Mouse (Mus musculus): Measurements from ENCODE around the gene Acy3. TPM values are rescaled to one million over a fixed set of nuclear protein-coding genes. Genes with fewer than 3 reads are reported as not detected.
A peak's percentile ranks its signal among the peaks of the same experiment; 100 is the strongest.

The Acy3 gene
- polyA plus RNA-seq, 1 experiment from 2014 or later: 2.4 TPM

- no peak overlapping the region for H3K4me3 ChIP-seq
- WGBS: 16% methylated on average over 4 of the region's 4 CpGs
- H3K27ac ChIP-seq: no peak overlapping the region
- H3K9ac ChIP-seq: no peak overlapping the region
- no peaks in the 10 kb centered on the region for H3K27me3 ChIP-seq
- no peaks in the 10 kb centered on the region for H3K9me3 ChIP-seq (replicated peaks)
- no peaks in the 10 kb centered on the region for H3K36me3 ChIP-seq
- H3K4me1 ChIP-seq: peaks cover 24% of the 10 kb centered on the region
- ATAC-seq (ENCODE audit: low FRiP score): peak; percentile 52
- no peak overlapping the region for H3K4me2 ChIP-seq (replicated peaks)
These were observed 6.1 kb upstream of the Acy3 start for GRCm38 (mm10) chr19:3980309-3980708.

- Histone ChIP-seq H3K4me2 (replicated peaks) (no peak overlapping the region), H3K27me3 (no peaks in the 10 kb centered on the region), H3K36me3 (no peaks in the 10 kb centered on the region), H3K4me3 (no peak overlapping the region), H3K4me1 (peaks cover 29% of the 10 kb centered on the region), H3K9me3 (replicated peaks) (no peaks in the 10 kb centered on the region), H3K27ac (no peak overlapping the region), H3K9ac (no peak overlapping the region)
- no peak for ATAC-seq (ENCODE audit: low FRiP score)
- 84% methylated on average over 9 of the region's 9 CpGs for WGBS
These were observed 5.5 kb upstream of the Acy3 start for GRCm38 (mm10) chr19:3980917-3981316.

- H3K36me3 ChIP-seq: no peaks in the 10 kb centered on the region
- H3K4me2 ChIP-seq (replicated peaks): no peak overlapping the region
- H3K4me3 ChIP-seq: no peak overlapping the region
- ATAC-seq (ENCODE audit: low FRiP score): no peak
- H3K27ac ChIP-seq: 0 out of 2 replicates have a peak overlapping the region, but pooled peaks have one; percentile 1
- H3K9me3 ChIP-seq (replicated peaks): no peaks in the 10 kb centered on the region
- peaks cover 36% of the 10 kb centered on the region for H3K4me1 ChIP-seq
- no peak overlapping the region for H3K9ac ChIP-seq
- WGBS: 27% methylated on average over 9 of the region's 9 CpGs
- H3K27me3 ChIP-seq: no peaks in the 10 kb centered on the region
These were observed 2.7 kb upstream of the Acy3 start for GRCm38 (mm10) chr19:3983527-3984200.

- H3K9ac ChIP-seq: no peak overlapping the region
- no peaks in the 10 kb centered on the region for H3K36me3 ChIP-seq
- ATAC-seq (ENCODE audit: low FRiP score): no peak
- H3K27me3 ChIP-seq: no peaks in the 10 kb centered on the region
- peaks cover 31% of the 10 kb centered on the region for H3K4me1 ChIP-seq
- no peak overlapping the region for H3K4me3 ChIP-seq
- 18% methylated on average over 8 of the region's 8 CpGs for WGBS
- no peak overlapping the region for H3K4me2 ChIP-seq (replicated peaks)
- H3K9me3 ChIP-seq (replicated peaks): no peaks in the 10 kb centered on the region
- no peak overlapping the region for H3K27ac ChIP-seq
These were observed 1.1 kb upstream of the Acy3 start for GRCm38 (mm10) chr19:3985261-3985681.

- Histone ChIP-seq H3K36me3 (no peaks in the 10 kb centered on the region), H3K4me1 (peaks cover 35% of the 10 kb centered on the region), H3K9me3 (replicated peaks) (no peaks in the 10 kb centered on the region), H3K27ac (no peak overlapping the region), H3K9ac (no peak overlapping the region), H3K27me3 (no peaks in the 10 kb centered on the region), H3K4me2 (replicated peaks) (no peak overlapping the region), H3K4me3 (no peak overlapping the region)
- WGBS: 89% methylated on average over 14 of the region's 14 CpGs
- no peak for ATAC-seq (ENCODE audit: low FRiP score)
These were observed 1.7 kb downstream of the Acy3 start for GRCm38 (mm10) chr19:3988066-3988465.

GRCm38 (mm10) chr19:3988750-3989149 is 2.4 kb downstream of the Acy3 start:
- H3K4me1 ChIP-seq: peaks cover 28% of the 10 kb centered on the region
- H3K4me2 ChIP-seq (replicated peaks): no peak overlapping the region
- H3K9me3 ChIP-seq (replicated peaks): no peaks in the 10 kb centered on the region
- ATAC-seq (ENCODE audit: low FRiP score): no peak
- no peaks in the 10 kb centered on the region for H3K36me3 ChIP-seq
- WGBS: 90% methylated on average over 4 of the region's 4 CpGs
- no peaks in the 10 kb centered on the region for H3K27me3 ChIP-seq
- no peak overlapping the region for H3K4me3 ChIP-seq
- H3K9ac ChIP-seq: no peak overlapping the region
- no peak overlapping the region for H3K27ac ChIP-seq

GRCm38 (mm10) chr19:3990804-3991203 is 4.4 kb downstream of the Acy3 start:
- no peak for ATAC-seq (ENCODE audit: low FRiP score)
- Histone ChIP-seq H3K36me3 (no peaks in the 10 kb centered on the region), H3K9ac (0 out of 2 replicates have a peak overlapping the region, but pooled peaks have one; percentile 13), H3K4me3 (no peak overlapping the region), H3K27me3 (no peaks in the 10 kb centered on the region), H3K27ac (peak overlapping the region; percentile 17; the same call in 1 of the 2 replicates), H3K4me2 (replicated peaks) (no peak overlapping the region), H3K4me1 (peaks cover 12% of the 10 kb centered on the region), H3K9me3 (replicated peaks) (no peaks in the 10 kb centered on the region)
- WGBS: 36% methylated on average over 6 of the region's 6 CpGs

- WGBS: 95% methylated on average over 3 of the region's 3 CpGs
- Histone ChIP-seq H3K36me3 (no peaks in the 10 kb centered on the region), H3K4me2 (replicated peaks) (no peak overlapping the region)
These were observed 5.2 kb downstream of the Acy3 start for GRCm38 (mm10) chr19:3991562-3991961.

GRCm38 (mm10) chr19:3991966-3992365 is 5.6 kb downstream of the Acy3 start:
- Histone ChIP-seq H3K4me2 (replicated peaks) (no peak overlapping the region), H3K27ac (no peak overlapping the region), H3K9me3 (replicated peaks) (no peaks in the 10 kb centered on the region), H3K36me3 (no peaks in the 10 kb centered on the region), H3K9ac (no peak overlapping the region), H3K27me3 (no peaks in the 10 kb centered on the region), H3K4me1 (peaks cover 4% of the 10 kb centered on the region; the same call in 1 of the 2 replicates), H3K4me3 (no peak overlapping the region)
- no peak for ATAC-seq (ENCODE audit: low FRiP score)
- WGBS: 80% methylated on average over 3 of the region's 3 CpGs

More at GRCm38 (mm10) chr19:3991562-3991961, 5.2 kb downstream of the Acy3 start:
- no peak overlapping the region for H3K4me3 ChIP-seq
- no peaks in the 10 kb centered on the region for H3K27me3 ChIP-seq
- H3K4me1 ChIP-seq: peaks cover 5% of the 10 kb centered on the region
- H3K27ac ChIP-seq: no peak overlapping the region
- H3K9ac ChIP-seq: no peak overlapping the region
- H3K9me3 ChIP-seq (replicated peaks): no peaks in the 10 kb centered on the region
- no peak for ATAC-seq (ENCODE audit: low FRiP score)

- H3K4me1 ChIP-seq: peaks cover 4% of the 10 kb centered on the region; the same call in 1 of the 2 replicates
- WGBS: 49% methylated on average over 5 of the region's 5 CpGs
These were observed 6.0 kb downstream of the Acy3 start, which contains the start of gene Tbx10 for GRCm38 (mm10) chr19:3992416-3992815. Gene Tbx10 (plus strand): TSS chr19:3992752.

GRCm38 (mm10) chr19:3994932-3995331 is 8.6 kb downstream of the Acy3 start:
- WGBS: 64% methylated on average over 6 of the region's 6 CpGs
- no peaks in the 10 kb centered on the region for H3K9me3 ChIP-seq (replicated peaks)
- no peak overlapping the region for H3K9ac ChIP-seq
- H3K4me1 ChIP-seq: peaks cover 4% of the 10 kb centered on the region; the same call in 1 of the 2 replicates
- no peaks in the 10 kb centered on the region for H3K36me3 ChIP-seq
- H3K27ac ChIP-seq: no peak overlapping the region
- ATAC-seq (ENCODE audit: low FRiP score): no peak
- no peak overlapping the region for H3K4me3 ChIP-seq
- no peak overlapping the region for H3K4me2 ChIP-seq (replicated peaks)
- H3K27me3 ChIP-seq: 0 out of 2 replicates have a peak, but pooled peaks cover 3% of the 10 kb centered on the region

More at GRCm38 (mm10) chr19:3992416-3992815, 6.0 kb downstream of the Acy3 start, which contains the start of gene Tbx10:
- Histone ChIP-seq H3K4me2 (replicated peaks) (no peak within 1 kb of the TSS), H3K4me3 (no peak within 1 kb of the TSS), H3K9ac (no peak within 1 kb of the TSS; the same call in 1 of the 2 replicates), H3K27me3 (no peaks in the 10 kb centered on the region), H3K36me3 (no peaks in the 10 kb centered on the region), H3K9me3 (replicated peaks) (no peaks in the 10 kb centered on the region), H3K27ac (no peak within 1 kb of the TSS)
- no peak for ATAC-seq (ENCODE audit: low FRiP score)

GRCm38 (mm10) chr19:3995505-3995904 is 9.1 kb downstream of the Acy3 start:
- Histone ChIP-seq H3K36me3 (no peaks in the 10 kb centered on the region), H3K27ac (no peak overlapping the region), H3K27me3 (0 out of 2 replicates have a peak, but pooled peaks cover 3% of the 10 kb centered on the region), H3K4me3 (no peak overlapping the region), H3K4me2 (replicated peaks) (no peak overlapping the region), H3K9me3 (replicated peaks) (no peaks in the 10 kb centered on the region), H3K9ac (no peak overlapping the region), H3K4me1 (peaks cover 4% of the 10 kb centered on the region; the same call in 1 of the 2 replicates)
- ATAC-seq (ENCODE audit: low FRiP score): no peak
- 91% methylated on average over 3 of the region's 3 CpGs for WGBS

GRCm38 (mm10) chr19:3996106-3996505 is 9.7 kb downstream of the Acy3 start:
- 0 out of 2 replicates have a peak, but pooled peaks cover 3% of the 10 kb centered on the region for H3K27me3 ChIP-seq
- H3K4me3 ChIP-seq: no peak overlapping the region
- H3K27ac ChIP-seq: no peak overlapping the region

More at GRCm38 (mm10) chr19:3996106-3996505, 9.7 kb downstream of the Acy3 start:
- Histone ChIP-seq H3K9me3 (replicated peaks) (no peaks in the 10 kb centered on the region), H3K4me1 (peaks cover 3% of the 10 kb centered on the region), H3K4me2 (replicated peaks) (no peak overlapping the region), H3K9ac (no peak overlapping the region), H3K36me3 (no peaks in the 10 kb centered on the region)
- ATAC-seq (ENCODE audit: low FRiP score): no peak
- WGBS: 73% methylated on average over 7 of the region's 7 CpGs

Data from hindbrain, embryonic 12.5 days (tissue).